Mouse (Mus musculus): ENCODE results near the gene Cfap45. TPM values are rescaled to one million over a fixed set of nuclear protein-coding genes. Genes with fewer than 3 reads are reported as not detected.

The Cfap45 gene
- total and polyA plus RNA-seq, 2 experiments from 2014 or later = 5.1 to 5.5 TPM

GRCm38 (mm10) chr1:172551009-172551408 is 30.4 kb downstream of the Cfap45 start:
- peak overlapping the region; percentile 51 for H3K9ac ChIP-seq
- H3K27ac ChIP-seq (ENCODE audit: low read depth, low read length) = no peak overlapping the region
- peak overlapping the region; percentile 65 for H3K4me2 ChIP-seq (ENCODE audit: low read depth)
- no peak for TF ChIP-seq CTCF (IDR thresholded peaks at IDR 0.05; ENCODE audit: low read depth)
- peaks cover 9% of the 10 kb centered on the region; the same call in 1 of the 2 replicates for H3K4me1 ChIP-seq (ENCODE audit: insufficient read depth)
- H3K27me3 ChIP-seq (ENCODE audit: insufficient read depth, low read length) = no peaks in the 10 kb centered on the region
- H3K36me3 ChIP-seq (ENCODE audit: insufficient read depth) = no peaks in the 10 kb centered on the region
- ATAC-seq = no peak
- 36% methylated on average over 7 of the region's 7 CpGs for WGBS
- DNase-seq = no peak
- peak overlapping the region; percentile 40 for H3K4me3 ChIP-seq (ENCODE audit: low read depth, low read length)
- no peaks in the 10 kb centered on the region for H3K9me3 ChIP-seq (ENCODE audit: low read length)

GRCm38 (mm10) chr1:172552623-172553022 is 32.0 kb downstream of the Cfap45 start:
- no peak for TF ChIP-seq CTCF (IDR thresholded peaks at IDR 0.05; ENCODE audit: low read depth)
- no peak overlapping the region for H3K27ac ChIP-seq (ENCODE audit: low read depth, low read length)
- H3K4me2 ChIP-seq (ENCODE audit: low read depth) = no peak overlapping the region
- H3K36me3 ChIP-seq (ENCODE audit: insufficient read depth) = no peaks in the 10 kb centered on the region
- H3K9me3 ChIP-seq (ENCODE audit: low read length) = no peaks in the 10 kb centered on the region
- 20% methylated on average over 1 of the region's 1 CpGs for WGBS
- no peak overlapping the region for H3K4me3 ChIP-seq (ENCODE audit: low read depth, low read length)
- no peak overlapping the region for H3K9ac ChIP-seq
- H3K4me1 ChIP-seq (ENCODE audit: insufficient read depth) = peaks cover 9% of the 10 kb centered on the region; the same call in 1 of the 2 replicates
- H3K27me3 ChIP-seq (ENCODE audit: insufficient read depth, low read length) = no peaks in the 10 kb centered on the region
- ATAC-seq (no peak), DNase-seq (no peak)

DNA sequence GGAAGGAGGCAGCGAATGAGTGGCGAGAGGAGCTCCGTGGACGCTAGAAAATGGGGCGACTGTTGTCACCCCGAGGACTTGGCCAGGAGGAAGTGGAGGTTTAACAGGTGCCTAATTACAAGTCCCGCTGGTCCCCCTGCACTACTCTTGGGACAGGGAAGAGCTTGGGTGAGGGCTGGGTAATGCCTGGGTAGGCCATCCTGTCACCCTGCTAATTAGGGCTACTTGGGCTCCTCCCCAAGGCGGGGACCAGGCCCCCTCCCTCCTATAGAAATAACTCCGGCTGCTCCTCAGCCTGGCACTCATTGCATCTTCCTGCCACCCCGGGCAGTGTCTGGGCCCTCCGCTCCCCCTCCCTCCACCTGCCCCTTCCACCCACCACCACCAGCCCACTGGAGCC is 35.0 kb downstream of the Cfap45 start, which contains the start of gene Vsig8:
Vsig8 (plus strand) TSS at position 301 of the 400 bp plus-strand sequence.
- Histone ChIP-seq H3K4me1 (ENCODE audit: insufficient read depth) (peaks cover 6% of the 10 kb centered on the region; the same call in 1 of the 2 replicates), H3K9ac (no peak within 1 kb of the TSS), H3K4me3 (ENCODE audit: low read depth, low read length) (no peak within 1 kb of the TSS), H3K27me3 (ENCODE audit: insufficient read depth, low read length) (no peaks in the 10 kb centered on the region), H3K36me3 (ENCODE audit: insufficient read depth) (no peaks in the 10 kb centered on the region), H3K27ac (ENCODE audit: low read depth, low read length) (no peak within 1 kb of the TSS), H3K9me3 (ENCODE audit: low read length) (no peaks in the 10 kb centered on the region), H3K4me2 (ENCODE audit: low read depth) (no peak within 1 kb of the TSS)
- DNase-seq (no peak), ATAC-seq (no peak)
- WGBS = 76% methylated on average over 11 of the region's 11 CpGs
- TF ChIP-seq CTCF (IDR thresholded peaks at IDR 0.05; ENCODE audit: low read depth) = no peak

- Histone ChIP-seq H3K4me1 (ENCODE audit: insufficient read depth) (no peaks in the 10 kb centered on the region), H3K4me2 (ENCODE audit: low read depth) (peak overlapping the region; percentile 97), H3K27me3 (ENCODE audit: insufficient read depth, low read length) (peaks cover 12% of the 10 kb centered on the region), H3K9ac (peak overlapping the region; percentile 73), H3K27ac (ENCODE audit: low read depth, low read length) (peak overlapping the region; percentile 21; the same call in 1 of the 2 replicates), H3K4me3 (ENCODE audit: low read depth, low read length) (peak overlapping the region; percentile 72), H3K9me3 (ENCODE audit: low read length) (no peaks in the 10 kb centered on the region), H3K36me3 (ENCODE audit: insufficient read depth) (no peaks in the 10 kb centered on the region)
- DNase-seq (peak; percentile 83), ATAC-seq (peak; percentile 93)
- peak; percentile 79 for TF ChIP-seq CTCF (IDR thresholded peaks at IDR 0.05; ENCODE audit: low read depth)
- 2% methylated on average over 66 of the region's 66 CpGs for WGBS
Measured at GRCm38 (mm10) chr1:172562641-172563464, 42.3 kb downstream of the Cfap45 start.

DNA sequence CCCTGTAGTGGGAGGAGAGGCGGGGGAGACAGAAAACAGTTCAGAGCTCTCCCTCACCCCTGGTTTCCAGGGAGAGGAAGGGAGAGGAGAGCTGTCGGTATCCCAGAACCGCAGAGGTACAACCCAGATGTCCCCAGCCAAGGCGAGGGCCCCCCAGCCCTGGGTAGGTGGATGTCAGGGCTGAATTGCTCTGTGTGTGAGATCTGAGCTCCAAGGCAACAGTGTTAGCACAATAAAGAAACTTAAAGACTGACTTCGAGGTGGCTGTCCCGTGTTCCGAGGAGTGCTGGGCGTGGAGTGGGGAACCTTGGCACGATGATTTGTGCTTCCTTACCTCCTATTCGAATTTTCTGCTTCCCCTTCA is 42.8 kb downstream of the Cfap45 start:
- no peaks in the 10 kb centered on the region for H3K9me3 ChIP-seq (ENCODE audit: low read length)
- peak overlapping the region; percentile 97 for H3K4me2 ChIP-seq (ENCODE audit: low read depth)
- no peak overlapping the region for H3K27ac ChIP-seq (ENCODE audit: low read depth, low read length)
- WGBS = 0% methylated on average over 9 of the region's 10 CpGs
- peak overlapping the region; percentile 73 for H3K9ac ChIP-seq
- peaks cover 12% of the 10 kb centered on the region for H3K27me3 ChIP-seq (ENCODE audit: insufficient read depth, low read length)
- H3K4me1 ChIP-seq (ENCODE audit: insufficient read depth) = no peaks in the 10 kb centered on the region
- peak overlapping the region; percentile 72 for H3K4me3 ChIP-seq (ENCODE audit: low read depth, low read length)
- no peak for DNase-seq
- ATAC-seq = no peak; the same call in 1 of the 2 replicates
- H3K36me3 ChIP-seq (ENCODE audit: insufficient read depth) = no peaks in the 10 kb centered on the region
- no peak for TF ChIP-seq CTCF (IDR thresholded peaks at IDR 0.05; ENCODE audit: low read depth)

- H3K4me1 ChIP-seq (ENCODE audit: insufficient read depth) = no peaks in the 10 kb centered on the region
- DNase-seq (no peak), ATAC-seq (no peak)
- H3K9ac ChIP-seq = no peak overlapping the region
- no peak overlapping the region for H3K27ac ChIP-seq (ENCODE audit: low read depth, low read length)
- H3K36me3 ChIP-seq (ENCODE audit: insufficient read depth) = no peaks in the 10 kb centered on the region
- no peaks in the 10 kb centered on the region for H3K9me3 ChIP-seq (ENCODE audit: low read length)
- 77% methylated on average over 3 of the region's 3 CpGs for WGBS
- peaks cover 11% of the 10 kb centered on the region for H3K27me3 ChIP-seq (ENCODE audit: insufficient read depth, low read length)
- no peak for TF ChIP-seq CTCF (IDR thresholded peaks at IDR 0.05; ENCODE audit: low read depth)
- no peak overlapping the region for H3K4me2 ChIP-seq (ENCODE audit: low read depth)
- no peak overlapping the region for H3K4me3 ChIP-seq (ENCODE audit: low read depth, low read length)
Measured at GRCm38 (mm10) chr1:172566131-172566530, 45.5 kb downstream of the Cfap45 start.

DNA sequence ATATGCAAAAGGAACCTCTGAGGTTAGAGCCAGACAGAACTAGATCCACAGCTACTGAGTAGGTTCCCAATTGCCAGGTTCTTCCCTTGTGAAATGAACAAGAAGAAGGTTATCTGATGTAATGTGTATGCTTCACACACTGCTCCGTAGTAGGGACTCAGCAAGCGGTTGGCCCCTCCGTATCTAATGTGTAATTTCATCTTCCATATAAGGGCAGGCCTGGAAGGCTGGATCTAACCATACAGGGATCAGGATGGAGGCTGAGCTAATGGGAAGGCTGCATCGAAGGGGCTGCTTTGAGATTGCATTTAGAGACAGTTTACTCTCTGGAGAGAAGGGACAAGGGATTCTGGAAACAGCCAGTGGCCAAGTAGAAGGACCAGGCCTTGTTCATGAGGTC is 47.2 kb downstream of the Cfap45 start:
- H3K9ac ChIP-seq = no peak overlapping the region

More for the DNA sequence above, 47.2 kb downstream of the Cfap45 start:
- Histone ChIP-seq H3K27me3 (ENCODE audit: insufficient read depth, low read length) (no peaks in the 10 kb centered on the region), H3K27ac (ENCODE audit: low read depth, low read length) (no peak overlapping the region), H3K4me1 (ENCODE audit: insufficient read depth) (no peaks in the 10 kb centered on the region), H3K9me3 (ENCODE audit: low read length) (no peaks in the 10 kb centered on the region), H3K4me2 (ENCODE audit: low read depth) (no peak overlapping the region), H3K36me3 (ENCODE audit: insufficient read depth) (no peaks in the 10 kb centered on the region), H3K4me3 (ENCODE audit: low read depth, low read length) (no peak overlapping the region)
- 76% methylated on average over 4 of the region's 4 CpGs for WGBS
- ATAC-seq = no peak
- TF ChIP-seq CTCF (IDR thresholded peaks at IDR 0.05; ENCODE audit: low read depth) = no peak
- no peak for DNase-seq
